Mouse (Mus musculus): ENCODE data around the gene Arl4c. TPM values are rescaled to one million over a fixed set of nuclear protein-coding genes. Genes with fewer than 3 reads are reported as not detected.

The Arl4c gene
- polyA plus RNA-seq, 2 experiments, result 0.27 to 0.76 TPM

GRCm38 (mm10) chr1:88745256-88745655 is 43.2 kb upstream of the Arl4c start:
- WGBS (ENCODE audit: insufficient replicate concordance), result 4% methylated on average over 8 of the region's 8 CpGs
- Histone ChIP-seq H3K27me3 (ENCODE audit: control insufficient read depth, insufficient read depth, low read length) (no peaks in the 10 kb centered on the region), H3K4me3 (ENCODE audit: insufficient read depth in 1 of 2, low read depth in 2 of 2, low read length in 2 of 2) (no peak overlapping the region), H3K4me2 (ENCODE audit: low read depth) (no peak overlapping the region), H3K27ac (no peak overlapping the region), H3K4me1 (replicated peaks; ENCODE audit: control insufficient read depth in 2 of 2, insufficient read depth in 2 of 2, low read length in 1 of 2) (peaks cover 0 to 2% of the 10 kb centered on the region in 2 experiments; a peak in 1 of 4 replicates), H3K9me3 (ENCODE audit: control insufficient read depth, low read length) (no peaks in the 10 kb centered on the region), H3K36me3 (replicated peaks; ENCODE audit: control insufficient read depth, insufficient read depth, low read depth) (no peaks in the 10 kb centered on the region), H3K9ac (replicated peaks) (no peak overlapping the region)
- TF ChIP-seq EP300 (IDR thresholded peaks at IDR 0.05; ENCODE audit: low read depth) (no peak), CTCF (IDR thresholded peaks at IDR 0.05; ENCODE audit: low read depth) (peak; percentile 93)
- ATAC-seq (ENCODE audit: insufficient read depth) (no peak), DNase-seq (ENCODE audit: low read depth in 3 of 3, low spot score in 3 of 3) (peak in 2 of 3 experiments; percentile 26 to 43)

GRCm38 (mm10) chr1:88744261-88744660 is 42.2 kb upstream of the Arl4c start:
- 51% methylated on average over 8 of the region's 8 CpGs for WGBS (ENCODE audit: insufficient replicate concordance)

DNA sequence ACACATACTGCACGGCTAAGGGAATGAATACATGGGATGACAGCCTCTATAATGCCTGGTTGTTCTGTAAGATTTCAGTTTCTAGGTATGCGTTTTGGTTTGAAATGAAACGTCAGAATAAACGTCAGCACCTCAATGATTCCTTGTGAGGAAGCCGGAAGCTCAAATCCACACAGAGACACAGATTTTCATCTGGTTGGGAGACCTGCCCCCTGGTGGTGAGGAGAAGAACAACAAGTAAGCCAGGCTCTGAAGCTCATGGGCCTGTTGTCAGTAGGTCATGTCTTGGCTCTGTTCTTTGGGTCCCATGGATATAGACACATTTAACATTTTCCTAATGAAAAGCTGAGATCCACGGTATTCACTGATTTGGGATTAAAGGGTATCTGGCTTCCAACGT is 40.4 kb upstream of the Arl4c start:
- TF ChIP-seq CTCF (IDR thresholded peaks at IDR 0.05; ENCODE audit: low read depth) (peak; percentile 83), EP300 (IDR thresholded peaks at IDR 0.05; ENCODE audit: low read depth) (no peak)
- no peaks in the 10 kb centered on the region for H3K27me3 ChIP-seq (ENCODE audit: control insufficient read depth, insufficient read depth, low read length)
- no peak for ATAC-seq (ENCODE audit: insufficient read depth)
- no peak overlapping the region for H3K9ac ChIP-seq (replicated peaks)
- no peak overlapping the region for H3K4me3 ChIP-seq (ENCODE audit: insufficient read depth in 1 of 2, low read depth in 2 of 2, low read length in 2 of 2)
- 38% methylated on average over 7 of the region's 7 CpGs for WGBS (ENCODE audit: insufficient replicate concordance)
- no peak overlapping the region for H3K27ac ChIP-seq
- no peaks in the 10 kb centered on the region for H3K9me3 ChIP-seq (ENCODE audit: control insufficient read depth, low read length)
- no peak for DNase-seq (ENCODE audit: low read depth in 3 of 3, low spot score in 3 of 3)
- no peaks in the 10 kb centered on the region for H3K36me3 ChIP-seq (replicated peaks; ENCODE audit: control insufficient read depth, insufficient read depth, low read depth)
- peaks cover 0 to 2% of the 10 kb centered on the region in 2 experiments; a peak in 1 of 4 replicates for H3K4me1 ChIP-seq (replicated peaks; ENCODE audit: control insufficient read depth in 2 of 2, insufficient read depth in 2 of 2, low read length in 1 of 2)
- H3K4me2 ChIP-seq (ENCODE audit: low read depth), result no peak overlapping the region

More at GRCm38 (mm10) chr1:88744261-88744660, 42.2 kb upstream of the Arl4c start:
- H3K4me3 ChIP-seq (ENCODE audit: insufficient read depth in 1 of 2, low read depth in 2 of 2, low read length in 2 of 2), result no peak overlapping the region
- DNase-seq (ENCODE audit: low read depth in 3 of 3, low spot score in 3 of 3) (no peak), ATAC-seq (ENCODE audit: insufficient read depth) (no peak)
- no peaks in the 10 kb centered on the region for H3K9me3 ChIP-seq (ENCODE audit: control insufficient read depth, low read length)
- no peak overlapping the region for H3K9ac ChIP-seq (replicated peaks)
- H3K4me1 ChIP-seq (replicated peaks; ENCODE audit: control insufficient read depth in 2 of 2, insufficient read depth in 2 of 2, low read length in 1 of 2), result peaks cover 0 to 2% of the 10 kb centered on the region in 2 experiments; a peak in 1 of 4 replicates
- TF ChIP-seq CTCF (IDR thresholded peaks at IDR 0.05; ENCODE audit: low read depth), result no peak
- TF ChIP-seq EP300 (IDR thresholded peaks at IDR 0.05; ENCODE audit: low read depth), result no peak
- no peak overlapping the region for H3K27ac ChIP-seq
- H3K36me3 ChIP-seq (replicated peaks; ENCODE audit: control insufficient read depth, insufficient read depth, low read depth), result no peaks in the 10 kb centered on the region
- H3K27me3 ChIP-seq (ENCODE audit: control insufficient read depth, insufficient read depth, low read length), result no peaks in the 10 kb centered on the region
- no peak overlapping the region for H3K4me2 ChIP-seq (ENCODE audit: low read depth)

GRCm38 (mm10) chr1:88739546-88739945 is 37.5 kb upstream of the Arl4c start:
- no peaks in the 10 kb centered on the region for H3K36me3 ChIP-seq (replicated peaks; ENCODE audit: control insufficient read depth, insufficient read depth, low read depth)
- H3K27me3 ChIP-seq (ENCODE audit: control insufficient read depth, insufficient read depth, low read length), result no peaks in the 10 kb centered on the region
- H3K9ac ChIP-seq (replicated peaks), result no peak overlapping the region
- TF ChIP-seq EP300 (IDR thresholded peaks at IDR 0.05; ENCODE audit: low read depth), result no peak
- TF ChIP-seq CTCF (IDR thresholded peaks at IDR 0.05; ENCODE audit: low read depth), result no peak
- no peak for DNase-seq (ENCODE audit: low read depth in 3 of 3, low spot score in 3 of 3)
- no peak for ATAC-seq (ENCODE audit: insufficient read depth)
- H3K27ac ChIP-seq, result no peak overlapping the region
- no peak overlapping the region for H3K4me2 ChIP-seq (ENCODE audit: low read depth)
- no peak overlapping the region for H3K4me3 ChIP-seq (ENCODE audit: insufficient read depth in 1 of 2, low read depth in 2 of 2, low read length in 2 of 2)
- H3K9me3 ChIP-seq (ENCODE audit: control insufficient read depth, low read length), result no peaks in the 10 kb centered on the region
- WGBS (ENCODE audit: insufficient replicate concordance), result 67% methylated on average over 4 of the region's 4 CpGs
- no peaks in the 10 kb centered on the region for H3K4me1 ChIP-seq (replicated peaks; ENCODE audit: control insufficient read depth in 2 of 2, insufficient read depth in 2 of 2, low read length in 1 of 2)

DNA sequence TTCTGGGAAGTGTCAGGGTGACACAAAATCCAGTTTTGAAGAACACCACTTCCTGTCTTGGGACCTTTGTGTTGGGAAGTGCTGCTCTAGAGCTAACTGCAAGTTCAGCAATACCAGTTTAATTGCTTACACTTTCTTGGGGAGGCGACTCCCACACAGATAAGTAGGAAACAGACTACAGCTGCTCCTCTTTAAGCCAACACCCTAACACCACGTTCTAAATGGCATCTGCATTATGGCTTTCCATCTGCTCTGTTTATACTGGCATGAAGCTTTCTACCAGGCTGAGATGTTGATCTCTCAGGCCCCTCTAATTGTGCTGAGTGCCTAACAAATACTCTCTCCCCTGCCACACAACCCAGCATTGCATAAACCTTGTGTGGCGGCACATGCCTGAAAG is 36.9 kb upstream of the Arl4c start:
- Histone ChIP-seq H3K36me3 (replicated peaks; ENCODE audit: control insufficient read depth, insufficient read depth, low read depth) (no peaks in the 10 kb centered on the region), H3K4me1 (replicated peaks; ENCODE audit: control insufficient read depth in 2 of 2, insufficient read depth in 2 of 2, low read length in 1 of 2) (no peaks in the 10 kb centered on the region), H3K27me3 (ENCODE audit: control insufficient read depth, insufficient read depth, low read length) (no peaks in the 10 kb centered on the region), H3K9ac (replicated peaks) (no peak overlapping the region), H3K4me2 (ENCODE audit: low read depth) (no peak overlapping the region), H3K27ac (no peak overlapping the region), H3K4me3 (ENCODE audit: insufficient read depth in 1 of 2, low read depth in 2 of 2, low read length in 2 of 2) (no peak overlapping the region), H3K9me3 (ENCODE audit: control insufficient read depth, low read length) (no peaks in the 10 kb centered on the region)
- ATAC-seq (ENCODE audit: insufficient read depth) (no peak), DNase-seq (ENCODE audit: low read depth in 3 of 3, low spot score in 3 of 3) (no peak)
- 39% methylated on average over 3 of the region's 3 CpGs for WGBS (ENCODE audit: insufficient replicate concordance)
- no peak for TF ChIP-seq CTCF (IDR thresholded peaks at IDR 0.05; ENCODE audit: low read depth)
- no peak for TF ChIP-seq EP300 (IDR thresholded peaks at IDR 0.05; ENCODE audit: low read depth)

All from liver, embryonic 14.5 days (tissue).